Mouse (Mus musculus) lung, embryonic 16.5 days (tissue): Measurements from ENCODE around the gene Hbs1l. TPM values are rescaled to one million over a fixed set of nuclear protein-coding genes. Genes with fewer than 3 reads are reported as not detected.

ENCODE experiments used
- ATAC-seq: fragments of 200-750 bp; cut with Nextera tagmentation; 2 replicates; pipeline ENCODE4 v1.8.0; 2017; ENCODE audit warnings: low read depth, mild to moderate bottlenecking, moderate library complexity
- H3K27ac ChIP-seq: fragments of 300-500 bp; sonication (generic); 2 replicates; pipeline ENCODE4 v1.5.1; 2014; ENCODE audit warnings: mild to moderate bottlenecking, control low read depth, low read length
- H3K27me3 ChIP-seq: fragments of 300-500 bp; sonication (generic); 2 replicates; pipeline ENCODE4 v1.6.1; 2014; ENCODE audit warnings: low read depth, low read length, mixed read lengths; ENCODE audit not compliant: control insufficient read depth, insufficient read depth
- H3K36me3 ChIP-seq: fragments of 300-500 bp; sonication (generic); 2 replicates; pipeline ENCODE4 v1.6.1; 2014; ENCODE audit warnings: low read length; ENCODE audit not compliant: control insufficient read depth, insufficient read depth
- H3K4me1 ChIP-seq: fragments of 300-500 bp; sonication (generic); replicated peaks from 2 replicates; pipeline ENCODE4 v1.6.1; 2014; ENCODE audit warnings: low read length, mixed read lengths; ENCODE audit not compliant: control insufficient read depth, insufficient read depth
- H3K4me2 ChIP-seq: fragments of 300-500 bp; sonication (generic); 2 replicates; pipeline ENCODE4 v1.6.1; 2014; ENCODE audit warnings: low read depth, low read length, control low read depth
- H3K4me3 ChIP-seq: fragments of 300-500 bp; sonication (generic); 2 replicates; pipeline ENCODE4 v1.5.1; 2014; ENCODE audit warnings: mild to moderate bottlenecking, low read length, control low read depth
- H3K9ac ChIP-seq: fragments of 300-500 bp; sonication (generic); 2 replicates; pipeline ENCODE4 v1.6.1; 2014; ENCODE audit warnings: low read length, control low read depth
- H3K9me3 ChIP-seq: fragments of 300-500 bp; sonication (generic); 2 replicates; pipeline ENCODE4 v1.6.1; 2016; ENCODE audit warnings: low read length; ENCODE audit not compliant: control insufficient read depth
- WGBS: fragments of 180-500 bp; shearing (Covaris S2); extraction: QIAGEN DNeasy Blood & Tissue Kit; methylation state at CpG from one replicate; pipeline ENCODE4 v1.1.7; 2014; 5-methylcytosine and 5-hydroxymethylcytosine counted together
- polyA plus RNA-seq: library from polyadenylated mRNA; unstranded; fragments of >200 nt; fragmentation: Nextera tagmentation; extraction: Ambion mirVana; gene quantifications from 2 replicates; pipeline ENCODE4 v1.2.1, GENCODE M21; 2015

The Hbs1l gene
- polyA plus RNA-seq, 1 experiment from 2014 or later, result 83.5 TPM

DNA sequence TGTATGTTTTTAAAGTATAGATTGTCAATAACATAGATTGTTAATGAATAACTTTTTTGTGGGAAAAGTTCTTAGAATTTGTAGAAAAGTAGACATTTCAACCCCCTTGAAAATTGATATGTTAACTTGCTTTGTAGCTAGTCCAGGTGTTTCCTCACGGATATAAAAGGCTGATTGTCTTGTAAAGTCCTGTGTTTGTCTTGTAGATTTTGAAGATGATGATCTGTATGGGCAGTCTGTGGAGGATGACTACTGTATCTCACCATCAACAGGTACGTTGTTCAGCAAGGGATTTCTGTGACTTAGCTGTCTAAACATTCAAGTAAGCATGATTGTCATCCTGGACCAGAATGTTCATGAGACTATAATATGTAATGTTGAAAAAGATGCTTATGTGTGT, 3.2 kb downstream of the Hbs1l start:
- Histone ChIP-seq H3K4me3 (no peak overlapping the region), H3K9me3 (no peaks in the 10 kb centered on the region), H3K36me3 (peaks cover 8% of the 10 kb centered on the region), H3K4me2 (no peak overlapping the region), H3K27ac (no peak overlapping the region), H3K27me3 (no peaks in the 10 kb centered on the region), H3K4me1 (peaks cover 13% of the 10 kb centered on the region), H3K9ac (no peak overlapping the region)
- ATAC-seq, result no peak
- 81% methylated on average over 2 of the region's 2 CpGs for WGBS

DNA sequence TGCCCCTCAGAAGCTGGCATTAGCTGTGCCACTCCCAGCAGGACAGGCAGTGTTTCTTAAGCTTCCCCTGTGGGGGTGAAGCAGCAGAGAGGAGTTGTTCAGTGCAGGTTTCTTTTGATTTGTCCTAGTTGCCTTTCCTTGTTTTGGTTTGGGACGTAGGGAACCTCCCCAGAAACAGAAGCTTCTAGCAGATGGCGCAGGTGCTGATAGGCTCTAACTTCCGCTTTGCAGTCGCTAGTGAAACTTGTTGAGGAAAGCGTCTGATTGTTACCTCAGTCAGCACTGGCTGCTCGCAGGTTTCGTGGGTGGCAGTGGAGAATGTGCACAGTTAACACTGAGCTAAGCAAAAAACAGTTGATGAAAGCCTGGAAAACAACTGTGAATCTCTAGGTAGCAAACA, 6.0 kb downstream of the Hbs1l start:
- no peak overlapping the region for H3K4me2 ChIP-seq
- peaks cover 10% of the 10 kb centered on the region for H3K4me1 ChIP-seq
- H3K9me3 ChIP-seq, result no peaks in the 10 kb centered on the region
- no peak overlapping the region for H3K27ac ChIP-seq
- no peaks in the 10 kb centered on the region for H3K27me3 ChIP-seq
- WGBS, result 90% methylated on average over 7 of the region's 7 CpGs
- no peak overlapping the region for H3K4me3 ChIP-seq
- no peak for ATAC-seq
- no peak overlapping the region for H3K9ac ChIP-seq
- peaks cover 15% of the 10 kb centered on the region for H3K36me3 ChIP-seq

DNA sequence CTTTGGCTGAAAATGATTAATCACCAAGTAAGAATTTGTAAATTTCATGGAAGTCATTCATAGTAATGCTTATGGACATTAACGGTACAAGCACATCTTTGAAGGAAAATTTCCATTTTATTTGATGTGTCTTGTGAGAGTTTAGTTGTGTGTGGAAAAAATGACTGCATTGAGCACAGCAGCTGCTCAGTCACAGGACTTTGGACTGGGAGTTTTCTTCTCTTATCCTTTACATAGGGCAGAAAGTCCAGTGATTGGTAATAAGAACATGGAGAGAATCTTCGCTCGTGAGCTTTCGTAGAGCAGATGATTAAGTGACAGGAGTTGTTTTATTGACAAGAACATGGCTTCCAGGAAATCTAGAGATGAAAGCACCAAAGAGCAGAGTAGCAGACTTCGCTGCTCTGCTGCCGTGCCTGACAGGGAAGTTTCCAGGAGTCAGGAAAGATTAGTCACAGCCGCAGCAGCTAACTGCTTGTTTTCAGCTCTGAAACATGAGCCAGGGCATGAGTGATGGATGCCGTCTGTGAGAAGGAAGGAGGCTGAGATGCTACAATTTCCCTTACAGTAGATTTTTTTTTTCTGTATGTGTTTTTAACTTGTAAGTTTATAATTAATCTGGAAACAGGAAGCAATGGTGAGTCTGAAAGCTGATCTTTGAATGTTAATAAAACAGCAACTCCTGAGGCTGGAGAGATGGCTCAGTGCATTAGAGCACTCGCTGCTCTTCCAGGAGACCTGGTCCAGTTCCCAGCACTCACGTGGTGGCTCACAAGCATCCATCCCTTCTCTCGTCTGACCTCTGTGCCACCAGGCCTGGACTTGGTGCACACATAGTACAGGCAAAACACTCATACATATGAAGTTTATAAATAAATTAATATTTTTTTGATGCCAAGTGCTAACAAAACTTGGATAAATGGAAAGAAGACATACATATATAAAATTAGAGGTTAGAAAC, 9.2 kb downstream of the Hbs1l start:
- Histone ChIP-seq H3K4me2 (no peak overlapping the region), H3K27me3 (no peaks in the 10 kb centered on the region), H3K27ac (no peak overlapping the region), H3K4me3 (no peak overlapping the region), H3K36me3 (peaks cover 13% of the 10 kb centered on the region), H3K9me3 (no peaks in the 10 kb centered on the region), H3K9ac (no peak overlapping the region), H3K4me1 (no peaks in the 10 kb centered on the region)
- ATAC-seq, result no peak
- 56% methylated on average over 11 of the region's 11 CpGs for WGBS

DNA sequence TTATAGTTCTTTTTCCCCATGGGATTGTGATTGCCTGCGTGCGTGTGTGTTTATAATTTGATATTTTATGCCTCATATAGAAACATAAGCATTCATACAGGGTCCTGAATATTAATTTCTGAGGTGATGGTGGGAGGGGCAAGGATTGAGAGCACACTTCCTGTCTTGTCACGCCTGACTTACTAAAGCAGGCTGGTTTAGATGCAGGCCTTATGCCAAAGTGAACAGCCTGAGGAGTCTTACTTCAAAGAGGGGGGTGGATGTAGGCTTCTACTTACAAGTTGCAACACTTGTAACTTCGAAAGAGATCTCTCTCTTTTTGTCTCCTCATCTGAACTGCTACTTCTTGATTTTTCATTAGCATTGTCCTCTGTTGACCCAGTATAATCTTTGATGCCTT, 18.0 kb downstream of the Hbs1l start:
- WGBS, result 80% methylated on average over 4 of the region's 4 CpGs
- H3K4me1 ChIP-seq, result no peaks in the 10 kb centered on the region
- ATAC-seq, result no peak
- H3K9ac ChIP-seq, result no peak overlapping the region
- no peak overlapping the region for H3K27ac ChIP-seq
- H3K9me3 ChIP-seq, result no peaks in the 10 kb centered on the region
- no peak overlapping the region for H3K4me3 ChIP-seq
- H3K4me2 ChIP-seq, result no peak overlapping the region
- H3K36me3 ChIP-seq, result peaks cover 4% of the 10 kb centered on the region; the same call in 1 of the 2 replicates
- no peaks in the 10 kb centered on the region for H3K27me3 ChIP-seq

DNA sequence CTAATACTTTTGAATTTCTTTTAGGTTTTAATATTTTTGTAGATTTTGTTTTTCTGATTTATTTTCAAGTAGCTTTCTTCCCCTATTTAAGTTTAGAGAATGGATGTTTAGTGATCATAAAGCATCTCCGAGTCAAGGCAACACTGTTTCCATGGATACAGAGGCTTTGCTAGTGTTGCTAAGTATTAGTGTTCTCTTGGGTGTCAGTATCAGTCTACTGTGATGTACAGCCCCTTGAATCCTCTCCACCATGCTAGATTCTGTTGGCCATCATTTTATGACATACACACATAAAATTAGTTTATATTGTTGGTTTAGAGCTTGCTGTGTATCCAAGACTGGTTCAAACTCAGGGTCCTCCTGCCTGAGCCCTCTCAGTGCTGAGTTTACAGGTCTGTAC, 20.3 kb downstream of the Hbs1l start:
- H3K27ac ChIP-seq, result no peak overlapping the region
- no peak overlapping the region for H3K9ac ChIP-seq
- H3K9me3 ChIP-seq, result no peaks in the 10 kb centered on the region
- no peak for ATAC-seq
- H3K36me3 ChIP-seq, result peaks cover 4% of the 10 kb centered on the region; the same call in 1 of the 2 replicates
- H3K4me1 ChIP-seq, result no peaks in the 10 kb centered on the region
- H3K4me2 ChIP-seq, result no peak overlapping the region
- 95% methylated on average over 1 of the region's 1 CpGs for WGBS
- no peak overlapping the region for H3K4me3 ChIP-seq
- no peaks in the 10 kb centered on the region for H3K27me3 ChIP-seq

DNA sequence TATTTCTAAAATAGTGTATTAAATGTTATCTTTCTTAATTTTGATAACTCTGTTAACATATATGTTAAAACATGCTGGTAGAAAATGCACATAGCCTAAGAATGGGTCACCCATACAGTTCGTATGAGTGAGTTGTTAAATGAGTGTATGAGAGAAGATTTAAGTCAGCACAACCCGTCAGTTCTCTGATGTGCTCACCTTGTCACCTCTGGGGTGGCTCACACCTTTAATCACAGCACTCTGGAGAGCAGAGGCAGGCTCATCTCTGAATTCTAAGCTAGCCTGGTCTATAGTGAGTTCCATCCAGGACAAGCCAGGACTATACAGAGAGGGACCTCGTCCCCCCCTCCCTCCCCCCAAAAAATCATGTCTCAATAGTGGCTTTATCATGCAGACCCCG, 22.5 kb downstream of the Hbs1l start:
- H3K9me3 ChIP-seq, result no peaks in the 10 kb centered on the region
- ATAC-seq, result no peak
- H3K4me2 ChIP-seq, result no peak overlapping the region
- 81% methylated on average over 4 of the region's 4 CpGs for WGBS
- no peak overlapping the region for H3K9ac ChIP-seq
- H3K4me3 ChIP-seq, result no peak overlapping the region
- no peaks in the 10 kb centered on the region for H3K4me1 ChIP-seq
- H3K36me3 ChIP-seq, result peaks cover 4% of the 10 kb centered on the region; the same call in 1 of the 2 replicates
- no peak overlapping the region for H3K27ac ChIP-seq
- no peaks in the 10 kb centered on the region for H3K27me3 ChIP-seq

DNA sequence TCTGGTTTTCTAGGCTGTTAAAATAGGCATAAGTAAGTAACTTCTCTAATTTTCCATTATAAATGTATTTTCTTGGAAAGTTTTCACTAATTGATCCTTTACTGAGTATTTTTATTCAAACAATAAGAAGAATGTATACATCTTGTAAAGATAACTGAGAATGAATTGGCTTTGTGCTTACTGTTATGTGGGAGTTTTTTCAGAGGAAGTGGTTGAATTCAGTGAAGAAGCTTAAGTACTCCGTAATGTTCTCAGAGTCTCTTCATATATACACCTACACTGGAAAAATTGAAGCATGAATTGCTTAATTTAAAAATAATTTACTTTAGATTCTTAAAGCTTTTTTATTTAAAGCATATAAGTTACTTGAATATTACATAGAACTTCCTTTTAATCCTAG, 23.2 kb downstream of the Hbs1l start:
- ATAC-seq, result no peak
- no peaks in the 10 kb centered on the region for H3K27me3 ChIP-seq
- H3K9me3 ChIP-seq, result no peaks in the 10 kb centered on the region
- no peak overlapping the region for H3K27ac ChIP-seq
- H3K4me2 ChIP-seq, result no peak overlapping the region
- 93% methylated on average over 1 of the region's 1 CpGs for WGBS
- H3K4me1 ChIP-seq, result no peaks in the 10 kb centered on the region
- H3K9ac ChIP-seq, result no peak overlapping the region
- H3K36me3 ChIP-seq, result peaks cover 3% of the 10 kb centered on the region; the same call in 1 of the 2 replicates
- no peak overlapping the region for H3K4me3 ChIP-seq

DNA sequence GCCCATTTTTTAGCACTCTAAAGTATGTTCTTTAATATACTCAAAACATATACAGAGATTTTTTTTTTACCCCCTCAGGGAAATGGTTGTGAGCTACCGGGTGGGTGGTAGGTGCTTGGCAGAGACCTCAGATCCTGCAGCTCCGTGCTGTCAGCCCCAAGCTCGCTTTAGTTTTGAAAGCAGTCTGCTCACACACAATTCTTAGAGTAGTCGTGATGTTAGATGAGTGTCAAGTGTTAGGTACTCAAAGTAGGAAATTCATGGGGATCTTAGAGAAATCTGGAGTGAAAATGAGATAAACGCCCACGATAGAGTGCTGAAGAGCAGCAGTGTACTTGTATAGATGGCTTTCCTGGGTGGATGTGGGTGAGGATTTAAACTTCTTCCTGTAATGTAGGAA, 24.8 kb downstream of the Hbs1l start:
- 72% methylated on average over 6 of the region's 6 CpGs for WGBS
- no peak for ATAC-seq
- no peaks in the 10 kb centered on the region for H3K4me1 ChIP-seq
- H3K9ac ChIP-seq, result no peak overlapping the region
- H3K36me3 ChIP-seq, result peaks cover 3% of the 10 kb centered on the region; the same call in 1 of the 2 replicates
- H3K27ac ChIP-seq, result no peak overlapping the region
- no peaks in the 10 kb centered on the region for H3K27me3 ChIP-seq
- H3K4me3 ChIP-seq, result no peak overlapping the region
- no peaks in the 10 kb centered on the region for H3K9me3 ChIP-seq
- no peak overlapping the region for H3K4me2 ChIP-seq

DNA sequence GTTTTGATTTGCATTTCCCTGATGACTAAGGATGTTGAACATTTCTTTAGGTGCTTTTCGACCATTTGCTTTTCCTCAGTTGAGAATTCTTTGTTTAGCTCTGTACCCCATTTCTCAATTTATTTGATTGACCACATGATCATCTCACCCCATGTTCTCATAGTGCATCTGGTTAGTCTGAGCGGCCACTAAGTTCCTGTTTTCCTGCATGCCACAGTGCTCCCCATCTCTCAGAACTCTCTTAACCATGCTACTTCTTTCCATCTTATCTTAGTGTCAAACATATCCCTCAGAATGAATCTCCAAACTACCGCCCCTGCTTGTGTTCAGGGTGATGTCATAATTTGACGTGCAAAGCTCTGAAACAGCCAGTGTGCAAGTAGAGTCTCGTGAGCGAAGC, 30.6 kb downstream of the Hbs1l start:
- Histone ChIP-seq H3K4me2 (no peak overlapping the region), H3K4me1 (no peaks in the 10 kb centered on the region), H3K36me3 (peaks cover 2% of the 10 kb centered on the region; the same call in 1 of the 2 replicates), H3K27ac (no peak overlapping the region), H3K27me3 (no peaks in the 10 kb centered on the region), H3K4me3 (no peak overlapping the region), H3K9me3 (no peaks in the 10 kb centered on the region), H3K9ac (no peak overlapping the region)
- no peak for ATAC-seq
- 88% methylated on average over 6 of the region's 6 CpGs for WGBS
